Mouse (Mus musculus) liver, postnatal 0 days (tissue): Measurements from ENCODE around the gene Ppp1r3c.

Experiments used
- CTCF ChIP-seq: sonication (generic); IDR thresholded peaks from 2 replicates; pipeline ENCODE4 v1.5.1; 2016; ENCODE audit warnings: antibody characterized with exemption, low read depth
- EP300 ChIP-seq: IDR thresholded peaks from 2 replicates; pipeline ENCODE4 v1.6.1; 2016; ENCODE audit warnings: antibody characterized with exemption, low read depth, mild to moderate bottlenecking

GRCm38 (mm10) chr19:36736537-36736936, at the start of gene Ppp1r3c:
- TF ChIP-seq CTCF: peak; percentile 13; the same call in 1 of the 2 replicates
- TF ChIP-seq EP300: no peak
